Mouse (Mus musculus): Measurements from ENCODE around the gene Cfap97d2. TPM values are rescaled to one million over a fixed set of nuclear protein-coding genes. Genes with fewer than 3 reads are reported as not detected.
A peak's percentile ranks its signal among the peaks of the same experiment; 100 is the strongest.

Cfap97d2 gene
- polyA plus RNA-seq (2014; fragmentation: Nextera tagmentation; extraction: Ambion mirVana), result 0.12 TPM in 1 of 2 replicates, not detected in the other

GRCm38 (mm10) chr8:13705668-13706067 lies at the start of gene Cfap97d2:
Gene Cfap97d2 (plus strand): TSS chr8:13705889.
- Histone ChIP-seq H3K27ac (ENCODE audit: low read length) (no peak within 1 kb of the TSS), H3K4me1 (ENCODE audit: control insufficient read depth, insufficient read depth, low read length) (peaks cover 2% of the 10 kb centered on the region; the same call in 1 of the 2 replicates), H3K27me3 (ENCODE audit: control insufficient read depth, insufficient read depth, low read length) (no peaks in the 10 kb centered on the region), H3K4me3 (ENCODE audit: low read depth, low read length) (no peak within 1 kb of the TSS), H3K9me3 (ENCODE audit: control insufficient read depth, low read depth, low read length) (no peaks in the 10 kb centered on the region), H3K9ac (replicated peaks; ENCODE audit: low read depth, low read length) (no peak within 1 kb of the TSS), H3K36me3 (ENCODE audit: control insufficient read depth, insufficient read depth, low read length) (no peaks in the 10 kb centered on the region), H3K4me2 (replicated peaks; ENCODE audit: low read depth, low read length) (no peak within 1 kb of the TSS)
- peak; percentile 79; the same call in 1 of the 2 replicates for ATAC-seq (ENCODE audit: insufficient number of reproducible peaks, insufficient read depth, low FRiP score, low read depth)
- 8% methylated on average over 5 of the region's 5 CpGs for WGBS

GRCm38 (mm10) chr8:13657479-13657878 lies 48.2 kb upstream of the Cfap97d2 start:
- WGBS, result 78% methylated on average over 12 of the region's 12 CpGs
- Histone ChIP-seq H3K4me2 (replicated peaks; ENCODE audit: low read depth, low read length) (no peak overlapping the region), H3K9me3 (ENCODE audit: control insufficient read depth, low read depth, low read length) (no peaks in the 10 kb centered on the region), H3K4me1 (ENCODE audit: control insufficient read depth, insufficient read depth, low read length) (no peaks in the 10 kb centered on the region), H3K9ac (replicated peaks; ENCODE audit: low read depth, low read length) (no peak overlapping the region), H3K4me3 (ENCODE audit: low read depth, low read length) (no peak overlapping the region), H3K27ac (ENCODE audit: low read length) (no peak overlapping the region), H3K36me3 (ENCODE audit: control insufficient read depth, insufficient read depth, low read length) (no peaks in the 10 kb centered on the region), H3K27me3 (ENCODE audit: control insufficient read depth, insufficient read depth, low read length) (no peaks in the 10 kb centered on the region)
- no peak for ATAC-seq (ENCODE audit: insufficient number of reproducible peaks, insufficient read depth, low FRiP score, low read depth)

- no peak overlapping the region for H3K27ac ChIP-seq (ENCODE audit: low read length)
- WGBS, result 72% methylated on average over 13 of the region's 13 CpGs
- no peaks in the 10 kb centered on the region for H3K27me3 ChIP-seq (ENCODE audit: control insufficient read depth, insufficient read depth, low read length)
- H3K9me3 ChIP-seq (ENCODE audit: control insufficient read depth, low read depth, low read length), result no peaks in the 10 kb centered on the region
- no peaks in the 10 kb centered on the region for H3K36me3 ChIP-seq (ENCODE audit: control insufficient read depth, insufficient read depth, low read length)
- no peak overlapping the region for H3K9ac ChIP-seq (replicated peaks; ENCODE audit: low read depth, low read length)
- H3K4me2 ChIP-seq (replicated peaks; ENCODE audit: low read depth, low read length), result no peak overlapping the region
- no peaks in the 10 kb centered on the region for H3K4me1 ChIP-seq (ENCODE audit: control insufficient read depth, insufficient read depth, low read length)
- no peak for ATAC-seq (ENCODE audit: insufficient number of reproducible peaks, insufficient read depth, low FRiP score, low read depth)
- no peak overlapping the region for H3K4me3 ChIP-seq (ENCODE audit: low read depth, low read length)
Observed at GRCm38 (mm10) chr8:13660323-13660722, 45.4 kb upstream of the Cfap97d2 start.

GRCm38 (mm10) chr8:13664711-13665210 lies 40.9 kb upstream of the Cfap97d2 start:
- WGBS, result 77% methylated on average over 6 of the region's 6 CpGs
- Histone ChIP-seq H3K27ac (ENCODE audit: low read length) (no peak overlapping the region), H3K4me2 (replicated peaks; ENCODE audit: low read depth, low read length) (no peak overlapping the region)

GRCm38 (mm10) chr8:13665538-13665937 lies 40.2 kb upstream of the Cfap97d2 start:
- ATAC-seq (ENCODE audit: insufficient number of reproducible peaks, insufficient read depth, low FRiP score, low read depth), result no peak
- no peak overlapping the region for H3K9ac ChIP-seq (replicated peaks; ENCODE audit: low read depth, low read length)
- no peaks in the 10 kb centered on the region; the same call in 1 of the 2 replicates for H3K36me3 ChIP-seq (ENCODE audit: control insufficient read depth, insufficient read depth, low read length)
- H3K4me2 ChIP-seq (replicated peaks; ENCODE audit: low read depth, low read length), result no peak overlapping the region
- H3K9me3 ChIP-seq (ENCODE audit: control insufficient read depth, low read depth, low read length), result no peaks in the 10 kb centered on the region
- H3K4me3 ChIP-seq (ENCODE audit: low read depth, low read length), result no peak overlapping the region
- no peaks in the 10 kb centered on the region for H3K27me3 ChIP-seq (ENCODE audit: control insufficient read depth, insufficient read depth, low read length)
- 75% methylated on average over 4 of the region's 4 CpGs for WGBS
- H3K27ac ChIP-seq (ENCODE audit: low read length), result no peak overlapping the region
- peaks cover 22% of the 10 kb centered on the region; the same call in 1 of the 2 replicates for H3K4me1 ChIP-seq (ENCODE audit: control insufficient read depth, insufficient read depth, low read length)

More at GRCm38 (mm10) chr8:13664711-13665210, 40.9 kb upstream of the Cfap97d2 start:
- Histone ChIP-seq H3K27me3 (ENCODE audit: control insufficient read depth, insufficient read depth, low read length) (no peaks in the 10 kb centered on the region), H3K36me3 (ENCODE audit: control insufficient read depth, insufficient read depth, low read length) (no peaks in the 10 kb centered on the region), H3K9me3 (ENCODE audit: control insufficient read depth, low read depth, low read length) (no peaks in the 10 kb centered on the region), H3K4me3 (ENCODE audit: low read depth, low read length) (no peak overlapping the region), H3K4me1 (ENCODE audit: control insufficient read depth, insufficient read depth, low read length) (peaks cover 22% of the 10 kb centered on the region; the same call in 1 of the 2 replicates), H3K9ac (replicated peaks; ENCODE audit: low read depth, low read length) (no peak overlapping the region)
- ATAC-seq (ENCODE audit: insufficient number of reproducible peaks, insufficient read depth, low FRiP score, low read depth), result no peak

- WGBS, result 62% methylated on average over 8 of the region's 8 CpGs
- no peak overlapping the region for H3K27ac ChIP-seq (ENCODE audit: low read length)
- no peak for ATAC-seq (ENCODE audit: insufficient number of reproducible peaks, insufficient read depth, low FRiP score, low read depth)
- H3K4me2 ChIP-seq (replicated peaks; ENCODE audit: low read depth, low read length), result no peak overlapping the region
- no peaks in the 10 kb centered on the region for H3K27me3 ChIP-seq (ENCODE audit: control insufficient read depth, insufficient read depth, low read length)
- no peaks in the 10 kb centered on the region for H3K9me3 ChIP-seq (ENCODE audit: control insufficient read depth, low read depth, low read length)
- H3K36me3 ChIP-seq (ENCODE audit: control insufficient read depth, insufficient read depth, low read length), result no peaks in the 10 kb centered on the region; the same call in 1 of the 2 replicates
- peaks cover 22% of the 10 kb centered on the region; the same call in 1 of the 2 replicates for H3K4me1 ChIP-seq (ENCODE audit: control insufficient read depth, insufficient read depth, low read length)
- no peak overlapping the region for H3K9ac ChIP-seq (replicated peaks; ENCODE audit: low read depth, low read length)
- no peak overlapping the region for H3K4me3 ChIP-seq (ENCODE audit: low read depth, low read length)
Observed at GRCm38 (mm10) chr8:13665944-13666343, 39.7 kb upstream of the Cfap97d2 start.

GRCm38 (mm10) chr8:13667917-13668316 lies 37.8 kb upstream of the Cfap97d2 start:
- Histone ChIP-seq H3K27ac (ENCODE audit: low read length) (peak overlapping the region; percentile 75), H3K27me3 (ENCODE audit: control insufficient read depth, insufficient read depth, low read length) (no peaks in the 10 kb centered on the region), H3K4me2 (replicated peaks; ENCODE audit: low read depth, low read length) (no peak overlapping the region), H3K9ac (replicated peaks; ENCODE audit: low read depth, low read length) (no peak overlapping the region), H3K4me3 (ENCODE audit: low read depth, low read length) (no peak overlapping the region), H3K4me1 (ENCODE audit: control insufficient read depth, insufficient read depth, low read length) (peaks cover 22% of the 10 kb centered on the region; the same call in 1 of the 2 replicates), H3K36me3 (ENCODE audit: control insufficient read depth, insufficient read depth, low read length) (no peaks in the 10 kb centered on the region; the same call in 1 of the 2 replicates), H3K9me3 (ENCODE audit: control insufficient read depth, low read depth, low read length) (no peaks in the 10 kb centered on the region)
- peak; percentile 35; the same call in 1 of the 2 replicates for ATAC-seq (ENCODE audit: insufficient number of reproducible peaks, insufficient read depth, low FRiP score, low read depth)
- 59% methylated on average over 4 of the region's 4 CpGs for WGBS

- H3K4me2 ChIP-seq (replicated peaks; ENCODE audit: low read depth, low read length), result no peak overlapping the region
- H3K27ac ChIP-seq (ENCODE audit: low read length), result peak overlapping the region; percentile 75
- no peak overlapping the region for H3K4me3 ChIP-seq (ENCODE audit: low read depth, low read length)
- H3K36me3 ChIP-seq (ENCODE audit: control insufficient read depth, insufficient read depth, low read length), result no peaks in the 10 kb centered on the region; the same call in 1 of the 2 replicates
- H3K27me3 ChIP-seq (ENCODE audit: control insufficient read depth, insufficient read depth, low read length), result no peaks in the 10 kb centered on the region
- 25% methylated on average over 10 of the region's 10 CpGs for WGBS
- H3K9ac ChIP-seq (replicated peaks; ENCODE audit: low read depth, low read length), result no peak overlapping the region
- ATAC-seq (ENCODE audit: insufficient number of reproducible peaks, insufficient read depth, low FRiP score, low read depth), result peak; percentile 66; the same call in 1 of the 2 replicates
- H3K9me3 ChIP-seq (ENCODE audit: control insufficient read depth, low read depth, low read length), result no peaks in the 10 kb centered on the region
- peaks cover 22% of the 10 kb centered on the region; the same call in 1 of the 2 replicates for H3K4me1 ChIP-seq (ENCODE audit: control insufficient read depth, insufficient read depth, low read length)
Observed at GRCm38 (mm10) chr8:13668367-13668766, 37.3 kb upstream of the Cfap97d2 start.

Measured in stomach, embryonic 14.5 days (tissue).